Mouse (Mus musculus) ES-E14 (cell line): ENCODE data around the gene Cdk2.
"Not testable (repeated sequence)": the region's sequence is repeated elsewhere in the genome, so short reads cannot be mapped to it uniquely, and the experiment has no call there.

Experiments
- CHD2 ChIP-seq: IDR thresholded peaks from 2 replicates; pipeline ENCODE4 v1.6.1; 2014; ENCODE audit warnings: mild to moderate bottlenecking, low read depth, low read length, inconsistent platforms
- MAFK ChIP-seq: IDR thresholded peaks from 2 replicates; pipeline ENCODE4 v1.6.1; 2014; ENCODE audit warnings: mild to moderate bottlenecking, low read depth, low read length, inconsistent platforms; ENCODE audit not compliant: insufficient read depth
- ZC3H11A ChIP-seq: IDR thresholded peaks from 2 replicates; pipeline ENCODE4 v1.6.1; 2012; ENCODE audit warnings: low read depth, mild to moderate bottlenecking, inconsistent platforms, low read length, borderline replicate concordance
- ZNF384 ChIP-seq: IDR thresholded peaks from 2 replicates; pipeline ENCODE4 v1.6.1; 2012; ENCODE audit warnings: low read depth, low read length, inconsistent platforms

DNA sequence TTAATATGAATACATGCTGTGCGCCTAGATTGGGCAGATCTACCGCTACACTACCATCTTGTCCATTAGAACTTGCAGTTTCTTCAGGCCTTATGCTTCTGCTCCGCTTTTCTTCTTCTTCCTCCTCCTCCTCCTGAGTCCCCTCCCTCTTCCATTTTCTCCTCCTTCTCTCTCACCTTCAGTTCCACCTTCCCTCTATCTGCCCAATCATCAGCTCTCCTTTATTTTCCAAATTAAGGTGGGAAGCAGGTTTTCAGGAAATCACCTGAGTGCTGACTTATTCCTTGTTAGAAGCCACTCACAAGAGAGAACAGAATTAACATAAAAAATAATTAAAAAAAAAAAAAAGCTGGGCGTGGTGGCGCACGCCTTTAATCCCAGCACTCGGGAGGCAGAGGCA, 6.5 kb upstream of the Cdk2 start:
- not testable (repeated sequence) for TF ChIP-seq CHD2, MAFK, ZC3H11A
- peak; percentile 69; the same call in 1 of the 2 replicates for TF ChIP-seq ZNF384
